Mouse (Mus musculus): ENCODE results near the gene 3830406C13Rik. TPM values are rescaled to one million over a fixed set of nuclear protein-coding genes. Genes with fewer than 3 reads are reported as not detected.

The 3830406C13Rik gene
- polyA plus RNA-seq, 1 experiment from 2014 or later: 46.6 TPM

- Histone ChIP-seq H3K27me3 (replicated peaks; ENCODE audit: insufficient read depth, low read length) (peaks cover 98% of the 10 kb centered on the region), H3K9me3 (ENCODE audit: low read length) (no peaks in the 10 kb centered on the region), H3K4me2 (replicated peaks; ENCODE audit: low read depth, low read length) (no peak overlapping the region), H3K4me3 (ENCODE audit: low read depth, low read length) (peak overlapping the region; percentile 21; the same call in 1 of the 2 replicates), H3K9ac (replicated peaks; ENCODE audit: low read depth) (no peak overlapping the region), H3K27ac (ENCODE audit: low read length) (no peak overlapping the region), H3K4me1 (ENCODE audit: insufficient read depth, low read depth, low read length) (no peaks in the 10 kb centered on the region), H3K36me3 (ENCODE audit: insufficient read depth, low read length) (no peaks in the 10 kb centered on the region)
- DNase-seq (ENCODE audit: low spot score): no peak
- TF ChIP-seq EP300 (IDR thresholded peaks at IDR 0.05): no peak
- TF ChIP-seq CTCF (IDR thresholded peaks at IDR 0.05): no peak
- WGBS: 1% methylated on average over 37 of the region's 40 CpGs
- ATAC-seq: no peak
These were observed 61.4 kb downstream of the 3830406C13Rik start for GRCm38 (mm10) chr14:12345241-12345921.

GRCm38 (mm10) chr14:12346011-12346864, 62.3 kb downstream of the 3830406C13Rik start:
- H3K9ac ChIP-seq (replicated peaks; ENCODE audit: low read depth): no peak overlapping the region
- peak overlapping the region; percentile 21 for H3K4me3 ChIP-seq (ENCODE audit: low read depth, low read length)
- ATAC-seq (no peak), DNase-seq (ENCODE audit: low spot score) (no peak)
- 3% methylated on average over 49 of the region's 50 CpGs for WGBS
- H3K27ac ChIP-seq (ENCODE audit: low read length): no peak overlapping the region
- peaks cover 97% of the 10 kb centered on the region for H3K27me3 ChIP-seq (replicated peaks; ENCODE audit: insufficient read depth, low read length)
- H3K4me1 ChIP-seq (ENCODE audit: insufficient read depth, low read depth, low read length): no peaks in the 10 kb centered on the region
- no peaks in the 10 kb centered on the region for H3K36me3 ChIP-seq (ENCODE audit: insufficient read depth, low read length)
- no peaks in the 10 kb centered on the region for H3K9me3 ChIP-seq (ENCODE audit: low read length)
- peak overlapping the region; percentile 32 for H3K4me2 ChIP-seq (replicated peaks; ENCODE audit: low read depth, low read length)
- TF ChIP-seq EP300 (IDR thresholded peaks at IDR 0.05): no peak
- TF ChIP-seq CTCF (IDR thresholded peaks at IDR 0.05): no peak

- ATAC-seq (no peak), DNase-seq (ENCODE audit: low spot score) (no peak)
- Histone ChIP-seq H3K4me1 (ENCODE audit: insufficient read depth, low read depth, low read length) (no peaks in the 10 kb centered on the region), H3K27ac (ENCODE audit: low read length) (no peak overlapping the region), H3K36me3 (ENCODE audit: insufficient read depth, low read length) (no peaks in the 10 kb centered on the region), H3K4me2 (replicated peaks; ENCODE audit: low read depth, low read length) (peak overlapping the region; percentile 32), H3K4me3 (ENCODE audit: low read depth, low read length) (peak overlapping the region; percentile 21), H3K27me3 (replicated peaks; ENCODE audit: insufficient read depth, low read length) (peaks cover 89% of the 10 kb centered on the region), H3K9ac (replicated peaks; ENCODE audit: low read depth) (no peak overlapping the region), H3K9me3 (ENCODE audit: low read length) (no peaks in the 10 kb centered on the region)
- WGBS: 3% methylated on average over 26 of the region's 26 CpGs
- TF ChIP-seq EP300 (IDR thresholded peaks at IDR 0.05) (no peak), CTCF (IDR thresholded peaks at IDR 0.05) (no peak)
These were observed 63.1 kb downstream of the 3830406C13Rik start for GRCm38 (mm10) chr14:12346865-12347600.

- TF ChIP-seq EP300 (IDR thresholded peaks at IDR 0.05) (no peak), CTCF (IDR thresholded peaks at IDR 0.05) (no peak)
- Histone ChIP-seq H3K4me3 (ENCODE audit: low read depth, low read length) (no peak within 1 kb of the TSS), H3K9me3 (ENCODE audit: low read length) (no peaks in the 10 kb centered on the region), H3K4me1 (ENCODE audit: insufficient read depth, low read depth, low read length) (no peaks in the 10 kb centered on the region), H3K36me3 (ENCODE audit: insufficient read depth, low read length) (no peaks in the 10 kb centered on the region), H3K9ac (replicated peaks; ENCODE audit: low read depth) (no peak within 1 kb of the TSS), H3K27me3 (replicated peaks; ENCODE audit: insufficient read depth, low read length) (peaks cover 78% of the 10 kb centered on the region), H3K27ac (ENCODE audit: low read length) (no peak within 1 kb of the TSS), H3K4me2 (replicated peaks; ENCODE audit: low read depth, low read length) (no peak within 1 kb of the TSS)
- no peak for DNase-seq (ENCODE audit: low spot score)
- 5% methylated on average over 2 of the region's 2 CpGs for WGBS
- ATAC-seq: no peak
These were observed 64.1 kb downstream of the 3830406C13Rik start, which contains the start of gene Fezf2 for GRCm38 (mm10) chr14:12348089-12348488. Fezf2 (minus strand) TSS chr14:12348189.

GRCm38 (mm10) chr14:12349334-12350090, 65.5 kb downstream of the 3830406C13Rik start:
- no peaks in the 10 kb centered on the region for H3K4me1 ChIP-seq (ENCODE audit: insufficient read depth, low read depth, low read length)
- H3K27ac ChIP-seq (ENCODE audit: low read length): no peak overlapping the region
- WGBS: 8% methylated on average over 15 of the region's 15 CpGs
- H3K36me3 ChIP-seq (ENCODE audit: insufficient read depth, low read length): no peaks in the 10 kb centered on the region
- H3K4me3 ChIP-seq (ENCODE audit: low read depth, low read length): no peak overlapping the region
- H3K4me2 ChIP-seq (replicated peaks; ENCODE audit: low read depth, low read length): no peak overlapping the region
- H3K27me3 ChIP-seq (replicated peaks; ENCODE audit: insufficient read depth, low read length): peaks cover 64% of the 10 kb centered on the region
- ATAC-seq (no peak), DNase-seq (ENCODE audit: low spot score) (no peak)
- H3K9me3 ChIP-seq (ENCODE audit: low read length): no peaks in the 10 kb centered on the region
- TF ChIP-seq EP300 (IDR thresholded peaks at IDR 0.05) (no peak), CTCF (IDR thresholded peaks at IDR 0.05) (no peak)
- H3K9ac ChIP-seq (replicated peaks; ENCODE audit: low read depth): no peak overlapping the region

Measured in lung, postnatal 0 days (tissue).